Mouse (Mus musculus) lung, postnatal 25 days (tissue): ENCODE data around the gene Wnt3a.
A peak's percentile ranks its signal among the peaks of the same experiment; 100 is the strongest.
"Not testable (repeated sequence)": the region's sequence is repeated elsewhere in the genome, so short reads cannot be mapped to it uniquely, and the experiment has no call there.

Source experiments
- DNase-seq: peaks from one replicate; pipeline ENCODE4 v3.0.0; 2022; ENCODE audit warnings: low spot score

Gene Wnt3a

GRCm38 (mm10) chr11:59307422-59308163, 17.0 kb upstream of the Wnt3a start:
- DNase-seq, result peak; percentile 83

DNA sequence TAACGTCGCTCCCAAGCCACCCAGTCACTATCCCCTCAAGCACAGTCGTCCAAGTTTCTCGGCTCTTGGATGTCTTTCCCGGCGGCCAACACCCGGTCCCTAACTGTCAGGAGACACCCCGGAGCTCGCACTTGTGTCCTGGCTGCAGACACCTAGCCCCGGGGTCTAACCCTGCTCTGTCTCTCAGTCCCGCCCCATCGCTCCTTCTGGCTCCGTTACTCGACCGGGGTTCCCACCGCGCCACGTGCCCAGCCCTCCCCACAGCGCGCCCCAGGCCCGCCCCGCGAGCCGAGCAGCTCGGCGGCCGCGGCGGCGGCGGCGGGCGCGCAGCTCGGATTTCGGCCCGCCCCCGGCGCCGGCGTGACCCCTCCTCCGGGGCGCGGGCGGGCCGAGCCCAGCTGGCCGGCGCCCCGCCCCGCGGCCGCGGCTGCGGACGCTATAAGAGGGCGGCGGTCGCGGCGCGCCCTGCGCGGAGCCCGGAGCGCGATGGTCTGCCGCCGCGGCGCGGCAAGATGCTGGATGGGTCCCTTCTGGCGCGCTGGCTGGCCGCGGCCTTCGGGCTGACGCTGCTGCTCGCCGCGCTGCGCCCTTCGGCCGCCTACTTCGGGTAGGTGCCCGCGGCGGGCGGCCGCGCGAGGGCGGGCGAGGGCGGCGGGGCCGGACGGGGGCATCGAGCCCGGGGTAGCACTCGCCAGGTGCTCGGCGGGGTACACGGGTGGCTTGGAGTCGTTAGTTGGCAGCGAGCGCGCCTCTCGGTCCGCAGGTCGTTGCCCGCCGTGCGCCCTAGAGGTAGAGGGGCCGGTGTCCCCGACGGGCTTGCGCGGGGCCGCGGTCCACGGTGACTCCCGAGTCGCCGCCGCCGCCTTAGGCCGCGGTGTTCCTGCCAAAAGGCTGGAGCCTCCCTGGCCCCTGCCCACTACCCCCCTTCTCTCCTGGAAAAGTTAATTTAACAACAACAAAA, 16.2 kb upstream of the Wnt3a start, which contains the start of gene Wnt9a:
Gene Wnt9a, plus strand, starts transcription at position 468 of the 961 bp plus-strand sequence.
- peak; percentile 41 for DNase-seq

DNA sequence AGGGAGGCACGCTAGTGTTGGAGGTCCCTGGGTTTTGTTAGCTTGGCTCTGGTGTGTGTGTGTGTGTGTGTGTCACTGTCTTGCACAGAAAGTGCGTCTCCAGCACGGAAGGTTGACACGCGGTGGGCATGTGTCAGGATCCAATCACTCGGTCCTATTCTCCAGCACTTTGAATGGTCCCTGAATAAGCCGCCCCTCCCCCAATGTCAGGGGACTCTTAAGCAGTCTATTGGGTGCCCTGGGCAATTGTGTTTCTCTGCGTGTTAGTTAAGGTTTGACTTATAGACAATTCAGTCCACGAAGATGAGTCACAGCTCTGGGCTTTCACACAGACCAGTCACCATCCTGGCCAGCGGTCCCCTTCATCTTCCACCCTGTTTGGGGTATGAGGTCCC, 15.3 kb upstream of the Wnt3a start:
- DNase-seq, result no peak

GRCm38 (mm10) chr11:59305008-59305820, 14.7 kb upstream of the Wnt3a start:
- DNase-seq, result no peak

GRCm38 (mm10) chr11:59302700-59303569, 12.4 kb upstream of the Wnt3a start:
- DNase-seq, result peak; percentile 86

DNA sequence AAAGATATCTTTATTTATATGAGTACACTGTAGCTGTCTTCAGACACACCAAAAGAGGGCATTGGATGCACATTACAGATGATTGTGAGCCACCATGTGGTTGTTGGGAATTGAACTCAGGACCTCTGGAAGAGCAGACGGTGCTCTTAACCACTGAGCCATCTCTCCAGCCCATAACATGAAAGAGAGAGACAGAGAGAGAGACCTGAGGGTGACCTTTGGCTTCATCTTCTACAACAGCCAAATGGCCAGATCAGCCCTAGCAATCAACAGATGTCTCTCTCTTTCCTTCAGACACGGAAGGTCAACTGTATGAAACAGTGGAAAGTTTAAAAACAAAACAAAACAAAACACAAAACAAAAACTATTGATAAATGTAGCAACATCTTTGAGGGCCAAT, 10.5 kb upstream of the Wnt3a start:
- DNase-seq, result not testable (repeated sequence)

- no peak for DNase-seq
Measured at GRCm38 (mm10) chr11:59300185-59300584, 9.6 kb upstream of the Wnt3a start.

- DNase-seq, result peak; percentile 54
Measured at GRCm38 (mm10) chr11:59297941-59298340, 7.4 kb upstream of the Wnt3a start.

DNA sequence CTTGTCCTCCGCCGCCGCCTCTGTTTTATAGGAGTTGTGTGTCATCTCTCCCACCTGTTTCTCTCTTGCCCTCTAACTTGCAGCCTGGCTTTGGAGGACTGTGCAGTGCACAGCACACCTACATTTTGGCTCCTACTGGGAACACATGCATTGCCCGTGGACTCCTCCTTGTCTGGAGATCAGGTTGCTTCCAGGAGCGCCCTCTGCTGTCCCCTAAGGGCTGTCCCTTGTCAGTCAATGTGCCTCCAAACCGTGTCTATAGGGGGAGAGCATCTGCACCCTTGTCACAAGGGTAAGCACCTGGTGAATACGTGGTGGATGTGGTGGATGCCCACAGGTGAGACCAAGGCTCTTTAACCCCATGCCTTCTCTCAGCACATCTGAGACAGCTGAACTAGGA, 3.1 kb upstream of the Wnt3a start:
- peak; percentile 76 for DNase-seq

GRCm38 (mm10) chr11:59289706-59290105, 846 bp downstream of the Wnt3a start:
- no peak for DNase-seq

DNA sequence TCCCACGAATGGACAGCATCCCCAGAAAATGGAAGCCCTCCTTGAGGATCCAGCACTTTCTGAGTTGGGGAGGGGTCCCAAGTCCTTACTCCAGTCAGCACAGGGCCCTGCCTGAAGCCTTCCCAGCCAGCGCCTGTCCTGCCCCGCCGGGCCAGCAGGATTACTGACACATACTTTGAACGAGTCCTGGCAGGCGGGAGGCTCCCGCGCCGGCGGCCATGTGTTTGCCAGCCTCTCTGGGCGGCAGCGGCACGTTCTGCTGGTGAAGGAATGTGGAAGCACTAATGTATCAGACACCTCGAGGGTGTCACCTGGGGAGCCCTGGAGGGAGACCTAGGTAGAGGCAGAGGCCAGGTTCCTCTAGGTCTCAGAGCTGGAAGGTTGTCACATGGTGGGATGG, 6.4 kb downstream of the Wnt3a start:
- DNase-seq, result no peak

DNA sequence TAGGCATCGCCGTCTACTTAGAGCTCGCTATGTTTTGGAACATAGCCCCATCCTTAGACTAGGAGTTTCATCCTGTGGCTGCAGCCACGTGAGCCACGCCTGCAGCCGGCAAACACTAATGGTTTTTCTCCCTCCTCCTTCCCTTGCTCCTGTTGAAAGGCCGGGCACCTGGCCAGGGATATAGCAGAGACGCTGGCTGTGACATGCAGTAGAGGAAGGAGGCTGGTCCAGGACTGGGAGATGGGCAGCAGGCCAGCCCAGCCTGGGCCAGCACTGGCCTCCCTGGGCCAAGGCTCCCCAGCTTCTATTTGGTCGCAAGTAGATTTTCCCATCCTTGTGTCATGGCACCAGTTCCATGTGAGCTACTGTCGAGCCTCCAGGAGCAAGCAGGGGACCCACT, 7.6 kb downstream of the Wnt3a start:
- DNase-seq, result peak; percentile 55

- no peak for DNase-seq
Measured at GRCm38 (mm10) chr11:59282111-59282510, 8.4 kb downstream of the Wnt3a start.

GRCm38 (mm10) chr11:59278047-59278446, 12.5 kb downstream of the Wnt3a start:
- DNase-seq, result no peak

GRCm38 (mm10) chr11:59276877-59277276, 13.7 kb downstream of the Wnt3a start:
- no peak for DNase-seq

GRCm38 (mm10) chr11:59274184-59274583, 16.4 kb downstream of the Wnt3a start:
- peak; percentile 29 for DNase-seq

- DNase-seq, result no peak
Measured at GRCm38 (mm10) chr11:59266727-59267126, 23.8 kb downstream of the Wnt3a start.

DNA sequence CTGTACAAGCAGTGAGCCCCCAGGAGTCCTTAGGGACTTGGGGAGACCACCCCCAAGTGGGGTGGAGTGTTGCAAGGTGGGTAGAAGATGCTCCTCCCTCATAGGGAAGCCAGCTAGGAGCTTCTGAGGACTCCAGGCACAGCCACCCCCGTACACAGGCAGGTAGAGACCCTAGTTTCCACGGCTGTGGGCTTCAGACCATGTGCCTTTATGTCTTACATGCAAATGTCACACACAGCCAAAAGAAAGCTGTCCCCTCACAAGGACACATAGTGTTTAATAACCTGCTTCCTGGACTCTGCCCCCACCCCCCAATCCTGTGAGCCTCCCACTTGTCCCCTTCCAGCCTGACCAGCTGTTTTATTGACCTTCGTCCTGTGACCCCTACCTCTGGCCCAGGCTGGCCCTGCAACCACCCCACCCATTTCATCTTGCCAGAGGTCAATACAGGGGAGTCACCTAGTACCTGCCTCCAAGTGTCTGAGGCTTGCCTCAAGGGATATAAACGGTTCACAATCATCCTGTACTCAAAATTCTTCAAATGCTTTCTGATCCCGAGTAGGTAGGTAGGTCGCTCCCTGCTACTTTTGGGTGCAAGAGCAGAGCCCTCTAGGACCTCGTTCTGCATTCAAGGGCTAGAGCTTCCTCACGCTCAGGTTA, 25.3 kb downstream of the Wnt3a start:
- DNase-seq, result no peak

- no peak for DNase-seq
Measured at GRCm38 (mm10) chr11:59264593-59264992, 26.0 kb downstream of the Wnt3a start.

DNA sequence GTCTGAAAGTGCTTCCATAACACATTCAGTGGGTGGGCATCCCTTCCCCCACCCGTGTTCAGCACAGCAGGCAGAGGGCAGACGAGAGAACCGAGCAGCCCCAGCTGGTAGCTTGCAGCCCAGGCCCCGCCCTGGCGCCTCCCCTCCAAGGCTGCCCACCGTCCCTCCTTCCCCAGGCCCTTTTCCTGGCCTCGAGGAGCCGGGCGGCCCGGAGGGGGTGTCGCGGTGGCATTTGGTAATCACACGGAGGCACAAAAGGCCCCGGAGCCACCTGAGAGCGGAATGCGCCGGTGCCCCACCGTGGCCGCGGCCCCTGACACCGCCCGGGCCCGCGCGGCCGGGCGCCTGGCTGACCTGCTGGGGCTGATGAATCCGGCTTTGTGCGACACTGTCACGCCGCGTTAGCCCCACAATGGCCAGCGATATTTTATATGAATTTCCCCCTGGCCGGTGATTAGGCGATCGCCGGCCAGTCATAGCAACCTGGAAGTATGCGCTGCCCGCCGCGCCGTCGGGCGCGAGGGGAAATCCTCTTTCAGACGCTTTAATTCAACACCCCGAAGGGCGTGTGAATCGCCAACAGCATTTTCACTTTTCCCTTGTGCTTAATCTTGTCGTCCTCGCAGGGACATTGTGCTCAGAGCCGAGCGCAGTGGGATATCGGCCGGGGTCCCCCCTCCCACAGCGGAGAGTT, 26.5 kb downstream of the Wnt3a start:
- DNase-seq, result peak; percentile 51
